Mouse (Mus musculus) heart, postnatal 0 days (tissue): ENCODE results near the gene Rpl18a. TPM values are rescaled to one million over a fixed set of nuclear protein-coding genes. Genes with fewer than 3 reads are reported as not detected.

ENCODE experiments used
- ATAC-seq: fragments of 200-750 bp; cut with Nextera tagmentation; 2 replicates; pipeline ENCODE4 v1.8.0; 2017; ENCODE audit warnings: low read depth, moderate number of reproducible peaks, moderate library complexity; ENCODE audit not compliant: insufficient read depth
- DNase-seq: peaks from one replicate; pipeline ENCODE4 v3.0.0-alpha.2; 2016; ENCODE audit warnings: low spot score
- H3K27ac ChIP-seq: fragments of 300-500 bp; sonication (generic); 2 replicates; pipeline ENCODE4 v1.5.1; 2014; ENCODE audit warnings: low read depth, mild to moderate bottlenecking
- H3K27me3 ChIP-seq: fragments of 300-500 bp; sonication (generic); 2 replicates; pipeline ENCODE4 v1.6.1; 2014; ENCODE audit warnings: low read length, mixed read lengths; ENCODE audit not compliant: control insufficient read depth, insufficient read depth
- H3K36me3 ChIP-seq: fragments of 300-500 bp; sonication (generic); replicated peaks from 2 replicates; pipeline ENCODE4 v1.6.1; 2014; ENCODE audit warnings: low read length, mixed read lengths; ENCODE audit not compliant: control insufficient read depth, insufficient read depth
- H3K4me1 ChIP-seq: fragments of 300-500 bp; sonication (generic); 2 replicates; pipeline ENCODE4 v1.6.1; 2014; ENCODE audit warnings: antibody characterized with exemption; ENCODE audit not compliant: control insufficient read depth, insufficient read depth
- H3K4me2 ChIP-seq: fragments of 300-500 bp; sonication (generic); 2 replicates; pipeline ENCODE4 v1.6.1; 2014; ENCODE audit warnings: low read depth, mild to moderate bottlenecking, low read length, moderate library complexity
- H3K4me3 ChIP-seq: fragments of 300-500 bp; sonication (generic); 2 replicates; pipeline ENCODE4 v1.5.1; 2014; ENCODE audit warnings: low read depth, low read length
- H3K9ac ChIP-seq: fragments of 300-500 bp; sonication (generic); replicated peaks from 2 replicates; pipeline ENCODE4 v1.6.1; 2014; ENCODE audit warnings: low read depth, low read length, mixed read lengths
- H3K9me3 ChIP-seq: fragments of 300-500 bp; sonication (generic); replicated peaks from 2 replicates; pipeline ENCODE4 v1.6.1; 2016; ENCODE audit warnings: low read length; ENCODE audit not compliant: control insufficient read depth
- CTCF ChIP-seq: IDR thresholded peaks from 2 replicates; pipeline ENCODE4 v1.5.1; 2016; ENCODE audit warnings: antibody characterized with exemption, control low read depth, low read depth
- EP300 ChIP-seq: IDR thresholded peaks from 2 replicates; pipeline ENCODE4 v1.6.1; 2016; ENCODE audit warnings: antibody characterized with exemption, low read depth
- WGBS: fragments of 180-500 bp; shearing (Covaris S2); extraction: QIAGEN DNeasy Blood & Tissue Kit; methylation state at CpG from one replicate; pipeline ENCODE4 v1.1.7; 2014; 5-methylcytosine and 5-hydroxymethylcytosine counted together
- microRNA counts: library from miRNA; unstranded; fragments of <30 nt; microRNA quantifications from one replicate; lab custom pipeline; 2015
- microRNA-seq: library from miRNA; unstranded; fragments of <30 nt; microRNA quantifications from one replicate; pipeline ENCODE4, GENCODE M21; 2016
- polyA plus RNA-seq: library from polyadenylated mRNA; unstranded; fragments of >200 nt; fragmentation: Nextera tagmentation; extraction: Ambion mirVana; gene quantifications from 2 replicates; pipeline ENCODE4 v1.2.1, GENCODE M21; 2015
- total RNA-seq: library from RNA; depleted of rRNA; stranded (reverse); fragments of >200 nt; gene quantifications from 2 replicates; pipeline ENCODE4 v1.2.3, GENCODE M21; 2014; ENCODE audit warnings: low replicate concordance; rRNA removed

The Rpl18a gene
- total and polyA plus RNA-seq, 2 experiments from 2014 or later: 2,186 to 2,523 TPM

DNA sequence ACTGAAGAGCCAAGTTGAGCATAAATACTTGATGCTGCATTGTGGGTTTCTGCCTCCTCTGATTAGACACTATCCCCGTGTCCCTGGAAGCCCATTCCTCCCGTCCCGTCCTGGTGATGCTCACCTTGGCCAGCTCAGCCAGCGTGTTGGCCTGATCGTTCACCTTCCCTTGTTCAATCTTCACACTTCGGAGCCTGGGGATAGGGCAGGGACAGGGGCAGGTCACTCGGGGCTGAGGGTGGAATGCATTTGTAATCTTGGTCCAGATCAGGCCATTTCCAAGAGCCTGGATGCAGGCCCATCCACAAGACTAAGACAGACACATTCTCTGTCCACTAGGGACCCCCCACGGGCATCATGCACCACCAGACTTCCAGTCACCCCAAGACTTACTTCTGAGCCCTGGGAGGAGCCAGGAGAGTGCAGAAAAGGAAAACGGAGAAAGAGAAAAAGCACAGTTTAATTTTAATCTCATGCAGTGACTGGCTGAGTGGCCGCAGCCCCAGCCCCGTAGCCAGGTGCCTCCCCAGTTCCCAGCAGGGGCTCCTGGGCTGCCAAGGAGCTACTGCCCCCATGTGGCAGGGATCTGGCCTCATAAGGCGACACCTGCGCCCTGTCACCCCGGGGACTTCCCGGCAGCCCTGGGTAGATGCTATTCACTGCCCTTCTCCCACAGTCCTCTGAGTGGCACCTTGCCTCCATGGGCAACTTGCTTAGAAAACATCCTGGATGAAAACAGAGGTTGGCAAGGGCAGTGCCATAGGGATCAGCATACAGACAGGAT, 50.6 kb downstream of the Rpl18a start:
- ATAC-seq (no peak), DNase-seq (no peak)
- no peak overlapping the region for H3K9ac ChIP-seq
- no peak overlapping the region for H3K4me2 ChIP-seq
- H3K27ac ChIP-seq: no peak overlapping the region
- WGBS: 40% methylated on average over 15 of the region's 15 CpGs
- H3K36me3 ChIP-seq: no peaks in the 10 kb centered on the region
- H3K9me3 ChIP-seq: no peaks in the 10 kb centered on the region
- TF ChIP-seq EP300 (no peak), CTCF (no peak)
- H3K4me1 ChIP-seq: no peaks in the 10 kb centered on the region
- H3K27me3 ChIP-seq: no peaks in the 10 kb centered on the region
- no peak overlapping the region for H3K4me3 ChIP-seq

DNA sequence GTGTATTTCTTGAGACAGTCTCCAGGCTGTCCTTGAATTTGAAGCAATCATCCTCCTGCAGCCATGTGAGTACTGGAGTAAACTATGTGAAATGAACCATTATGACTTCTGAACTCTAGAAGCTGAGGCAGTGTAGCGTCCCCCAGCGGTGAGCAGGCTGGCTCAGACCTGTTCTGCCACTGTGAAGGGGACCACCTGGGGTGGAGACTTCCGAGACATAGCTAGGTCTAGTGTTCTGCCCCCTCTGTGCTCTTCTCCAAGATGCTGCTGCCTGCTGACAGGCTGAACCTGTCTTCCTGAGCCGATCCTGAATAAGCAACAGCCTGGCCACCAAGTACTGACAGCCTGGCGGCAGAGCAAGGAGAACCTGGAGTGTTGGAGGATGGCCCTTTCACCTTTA, 52.1 kb downstream of the Rpl18a start:
- 47% methylated on average over 5 of the region's 5 CpGs for WGBS
- no peaks in the 10 kb centered on the region for H3K4me1 ChIP-seq
- H3K4me2 ChIP-seq: no peak overlapping the region
- TF ChIP-seq EP300: no peak
- no peak for TF ChIP-seq CTCF
- DNase-seq (no peak), ATAC-seq (no peak)
- no peaks in the 10 kb centered on the region for H3K27me3 ChIP-seq
- no peaks in the 10 kb centered on the region for H3K9me3 ChIP-seq
- H3K4me3 ChIP-seq: no peak overlapping the region
- no peak overlapping the region for H3K9ac ChIP-seq
- H3K36me3 ChIP-seq: no peaks in the 10 kb centered on the region
- no peak overlapping the region for H3K27ac ChIP-seq

MicroRNA genes within 50 kb of the gene (microRNA counts, 519-probe panel; counts per million panel counts)
- not detected for microRNA mmu-miR-1969 (lab: Ali Mortazavi, UCI)

Small RNA genes within 50 kb of the gene (microRNA-seq; reads per million reads assigned to microRNA genes)
- gene Mir1969: 2.0 reads per million, percentile 5 among the genes with 10 or more reads in this experiment
- 0.71 reads per million for gene Mir7067

Other genes with a start within 250 kb of the Rpl18a start
- 18.0 and 36.3 TPM in 2 replicates for gene Pgpep1, start 237.0 kb downstream of the Rpl18a start, total RNA-seq
- 26.9 and 29.1 TPM in 2 replicates for gene Pgpep1, start 237.0 kb downstream of the Rpl18a start, polyA plus RNA-seq
- gene Lsm4, start 224.2 kb downstream of the Rpl18a start, total RNA-seq: 438 and 495 TPM in 2 replicates
- 202 and 205 TPM in 2 replicates for gene Lsm4, start 224.2 kb downstream of the Rpl18a start, polyA plus RNA-seq
- 322 and 503 TPM in 2 replicates for gene Jund, start 198.5 kb downstream of the Rpl18a start, total RNA-seq
- gene Jund, start 198.5 kb downstream of the Rpl18a start, polyA plus RNA-seq: 45.9 and 49.5 TPM in 2 replicates
- not detected in 2 replicates for gene Iqcn, start 194.0 kb downstream of the Rpl18a start, total RNA-seq
- gene Iqcn, start 194.0 kb downstream of the Rpl18a start, polyA plus RNA-seq: not detected in 2 replicates
- not detected in 2 replicates for gene Gm3336, start 178.9 kb downstream of the Rpl18a start, total RNA-seq
- gene Gm3336, start 178.9 kb downstream of the Rpl18a start, polyA plus RNA-seq: not detected in 2 replicates
- gene Pde4c, start 173.7 kb downstream of the Rpl18a start, total RNA-seq: 0.42 and 1.2 TPM in 2 replicates
- 0.44 and 0.56 TPM in 2 replicates for gene Pde4c, start 173.7 kb downstream of the Rpl18a start, polyA plus RNA-seq
- 21.4 and 40.3 TPM in 2 replicates for gene Rab3a, start 142.7 kb downstream of the Rpl18a start, total RNA-seq
- 32.7 and 32.8 TPM in 2 replicates for gene Rab3a, start 142.7 kb downstream of the Rpl18a start, polyA plus RNA-seq
- 26.6 and 56.3 TPM in 2 replicates for gene Mpv17l2, start 136.5 kb downstream of the Rpl18a start, total RNA-seq
- gene Mpv17l2, start 136.5 kb downstream of the Rpl18a start, polyA plus RNA-seq: 50.3 and 54.0 TPM in 2 replicates
- 36.6 and 39.3 TPM in 2 replicates for gene Pik3r2, start 120.7 kb downstream of the Rpl18a start, total RNA-seq
- 30.2 and 32.5 TPM in 2 replicates for gene Pik3r2, start 120.7 kb downstream of the Rpl18a start, polyA plus RNA-seq
- 3.0 and 5.6 TPM in 2 replicates for gene Mast3, start 92.4 kb downstream of the Rpl18a start, total RNA-seq
- 2.3 and 3.2 TPM in 2 replicates for gene Mast3, start 92.4 kb downstream of the Rpl18a start, polyA plus RNA-seq
- 0.08 TPM in 1 of 2 replicates, not detected in the other for gene Il12rb1, start 89.0 kb downstream of the Rpl18a start, total RNA-seq
- not detected in 2 replicates for gene Il12rb1, start 89.0 kb downstream of the Rpl18a start, polyA plus RNA-seq
- 4.5 and 38.1 TPM in 2 replicates for gene Arrdc2, start 57.7 kb downstream of the Rpl18a start, total RNA-seq
- gene Arrdc2, start 57.7 kb downstream of the Rpl18a start, polyA plus RNA-seq: 3.0 and 3.6 TPM in 2 replicates
- gene Kcnn1, start 34.2 kb downstream of the Rpl18a start, total RNA-seq: 7.5 and 25.2 TPM in 2 replicates
- 3.4 TPM in 2 replicates for gene Kcnn1, start 34.2 kb downstream of the Rpl18a start, polyA plus RNA-seq
- 12.6 and 32.0 TPM in 2 replicates for gene Ccdc124, start 23.5 kb downstream of the Rpl18a start, total RNA-seq
- 77.9 and 79.5 TPM in 2 replicates for gene Ccdc124, start 23.5 kb downstream of the Rpl18a start, polyA plus RNA-seq
- not detected in 2 replicates for gene Slc5a5, start 4.7 kb downstream of the Rpl18a start, total RNA-seq
- 0.05 and 0.10 TPM in 2 replicates for gene Slc5a5, start 4.7 kb downstream of the Rpl18a start, polyA plus RNA-seq
- gene Map1s, start 8.5 kb upstream of the Rpl18a start, total RNA-seq: 32.6 and 35.6 TPM in 2 replicates
- 21.4 and 24.9 TPM in 2 replicates for gene Map1s, start 8.5 kb upstream of the Rpl18a start, polyA plus RNA-seq